Mouse (Mus musculus) cerebellum, adult 18-20 months (tissue): Measurements from ENCODE around the gene Fam104a.
"Not testable (repeated sequence)": the region's sequence is repeated elsewhere in the genome, so short reads cannot be mapped to it uniquely, and the experiment has no call there.

Experiments
- DNase-seq, 2 experiments: peaks; one replicate each; pipeline ENCODE4 v3.0.0; 2021

The Fam104a gene

DNA sequence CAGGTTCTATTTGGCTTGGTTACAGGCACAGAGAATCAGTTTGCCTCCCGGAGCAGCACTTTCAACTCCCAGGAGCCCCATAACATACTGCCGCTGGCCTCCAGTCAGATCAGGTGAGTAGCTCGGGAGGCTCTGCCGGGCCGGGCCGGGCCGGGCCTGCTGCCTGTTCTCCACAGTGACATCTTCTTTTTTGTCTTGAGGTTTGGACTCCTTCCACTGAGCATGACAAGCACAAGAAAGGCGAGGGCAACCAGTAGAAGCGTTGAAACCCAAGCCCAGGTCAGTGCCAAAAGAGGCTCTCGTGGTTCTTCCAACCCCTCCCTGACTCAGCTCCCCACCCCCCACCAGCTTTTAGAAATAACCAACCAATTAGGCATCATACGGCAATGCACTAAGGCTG lies 23.0 kb downstream of the Fam104a start:
- peak; percentile 39 to 45 for DNase-seq

DNA sequence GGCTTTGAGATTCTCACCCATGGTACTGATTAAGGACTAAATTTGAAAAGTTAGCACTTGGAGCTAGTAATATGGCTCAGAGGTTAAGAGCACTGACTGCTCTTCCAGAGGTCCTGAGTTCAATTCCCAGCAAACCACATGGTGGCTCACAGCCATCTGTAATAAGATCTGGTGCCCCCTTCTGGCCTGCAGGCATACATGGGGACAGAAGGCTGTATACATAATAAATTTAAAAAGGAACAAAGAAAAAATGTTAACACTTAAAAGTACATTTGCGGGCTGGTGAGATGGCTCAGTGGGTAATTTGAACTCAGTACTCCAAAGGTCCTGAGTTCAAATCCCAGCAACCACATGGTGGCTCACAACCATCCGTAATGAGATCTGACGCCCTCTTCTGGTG lies 23.7 kb downstream of the Fam104a start:
- DNase-seq: not testable (repeated sequence)

DNA sequence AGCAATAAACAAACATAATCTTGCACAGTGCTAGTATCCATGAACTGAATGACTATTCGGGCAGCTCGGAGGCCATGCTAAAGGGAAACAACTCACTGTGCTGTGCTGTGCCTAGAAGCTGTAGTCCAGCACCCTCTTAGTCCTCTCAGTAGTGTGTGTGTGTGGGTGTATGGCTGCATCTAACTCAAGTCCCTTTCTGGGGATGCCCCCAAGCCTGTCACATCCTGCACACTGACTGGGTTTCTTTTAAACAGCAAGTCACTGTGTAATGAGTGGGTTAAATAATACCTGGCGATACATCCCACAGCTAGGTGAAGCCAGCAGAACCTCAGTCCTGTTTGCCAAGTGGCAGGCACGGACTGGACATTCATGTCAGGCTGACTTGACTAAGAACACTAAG lies 25.2 kb downstream of the Fam104a start:
- DNase-seq: no peak

DNA sequence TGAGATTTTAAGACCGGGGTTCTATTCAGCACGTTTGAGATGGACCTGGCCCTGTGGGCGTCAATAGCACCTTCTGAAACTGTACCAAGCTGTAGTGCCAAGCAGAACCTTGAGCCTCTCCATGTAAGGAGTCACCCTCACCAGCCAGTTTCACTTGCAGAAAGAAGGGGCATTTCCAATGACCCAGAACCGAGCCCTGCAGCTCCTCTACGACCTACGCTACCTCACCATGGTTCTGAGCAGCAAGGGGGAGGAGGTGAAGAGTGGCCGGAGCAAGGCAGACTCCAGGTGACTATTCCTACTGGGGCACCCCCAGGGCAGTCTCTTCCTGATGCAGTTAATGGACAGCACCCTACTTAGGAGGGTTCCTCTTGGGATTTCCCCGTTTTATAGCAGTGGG lies 25.6 kb downstream of the Fam104a start:
- DNase-seq: no peak

DNA sequence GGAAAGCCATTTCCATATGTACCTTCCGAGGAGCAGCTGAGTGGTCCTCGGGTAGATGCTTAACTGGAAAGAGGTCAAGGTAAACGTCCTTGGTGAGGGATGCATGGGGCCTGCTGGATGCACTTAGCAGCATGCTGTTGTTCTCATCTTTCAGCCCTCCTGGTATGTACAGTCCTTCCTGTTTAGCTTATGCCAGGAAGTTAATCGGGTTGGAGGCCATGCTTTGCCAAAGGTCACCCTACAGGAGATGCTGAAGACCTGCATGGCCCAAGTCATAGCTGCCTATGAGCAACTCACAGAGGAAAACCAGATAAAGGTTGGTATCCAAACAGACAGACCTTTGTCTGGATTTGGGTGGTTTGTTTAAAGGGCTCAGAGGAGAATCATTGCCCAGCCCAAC lies 26.7 kb downstream of the Fam104a start:
- DNase-seq: peak in 1 of 2 experiments; percentile 45

DNA sequence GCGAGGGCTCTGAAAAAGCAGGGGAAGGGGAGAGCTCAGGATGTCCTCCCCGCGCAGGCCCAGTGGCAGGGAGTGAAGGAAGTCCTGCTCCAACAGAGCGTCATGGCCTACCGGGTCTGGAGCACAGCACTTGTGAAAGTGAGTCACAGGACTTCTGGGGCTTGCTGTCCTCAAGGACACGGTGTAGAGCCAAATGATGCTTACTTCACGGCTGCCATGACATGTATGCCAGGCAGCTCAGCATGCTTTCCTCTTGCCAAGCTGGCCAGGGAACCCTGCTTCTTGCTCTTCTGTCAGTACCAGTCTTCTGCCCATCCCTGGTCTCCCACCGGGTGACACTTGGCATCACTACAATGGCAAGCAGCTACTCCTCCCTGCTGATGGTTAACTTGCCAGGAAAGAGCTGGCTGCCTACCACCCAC lies 27.4 kb downstream of the Fam104a start:
- DNase-seq: peak; percentile 91 to 97

DNA sequence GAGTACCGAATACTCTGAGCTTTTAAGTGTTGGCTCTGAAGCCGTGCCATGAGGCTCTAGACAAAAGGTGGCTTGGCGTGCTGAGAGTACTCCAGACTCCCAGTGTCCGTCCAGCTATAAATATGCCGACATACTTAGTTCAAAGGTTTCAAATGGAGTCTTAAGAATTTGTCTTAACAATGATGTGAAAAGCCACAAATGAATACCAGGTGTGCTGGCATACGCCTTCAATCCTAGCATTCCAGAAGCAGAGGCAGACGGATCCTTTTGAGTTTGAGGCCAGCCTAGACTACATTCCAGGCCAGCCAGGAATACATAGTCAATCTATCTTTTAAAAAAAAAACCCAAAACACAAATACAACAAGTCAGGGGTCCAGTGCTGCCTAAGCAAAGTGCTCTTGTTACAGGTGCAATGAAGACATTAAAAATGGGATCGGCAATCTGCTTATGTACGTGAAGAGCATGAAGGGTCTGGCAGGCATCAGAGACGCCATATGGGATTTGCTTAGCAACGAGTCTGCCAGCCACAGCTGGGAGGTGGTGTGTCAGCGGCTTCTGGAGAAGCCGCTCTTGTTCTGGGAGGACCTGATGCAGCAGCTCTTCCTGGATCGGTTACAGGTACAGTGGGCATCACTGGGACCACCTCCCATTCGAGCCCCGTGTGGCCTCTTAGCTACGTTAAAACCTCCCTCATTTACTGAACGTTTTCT lies 29.2 kb downstream of the Fam104a start:
- peak in 1 of 2 experiments; percentile 20 for DNase-seq

DNA sequence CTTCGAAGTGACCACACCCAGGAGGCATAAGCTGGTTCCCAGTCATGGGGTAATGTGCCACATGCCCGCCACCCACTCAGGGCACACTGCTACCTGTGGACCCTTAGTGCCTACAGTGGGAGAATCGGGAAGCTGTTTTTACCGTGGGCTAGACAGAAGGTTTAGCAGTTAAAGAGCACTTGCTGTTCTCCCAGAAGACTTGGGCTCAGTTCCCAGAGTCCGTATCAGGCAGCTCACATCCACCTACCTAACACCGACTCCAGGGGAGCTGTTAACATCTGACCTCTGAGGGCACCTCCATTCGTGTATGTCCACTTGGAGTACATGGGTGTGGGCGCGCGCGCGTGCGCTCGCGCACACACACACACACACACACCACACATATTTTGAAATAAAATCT lies 29.9 kb downstream of the Fam104a start:
- DNase-seq: peak in 1 of 2 experiments; percentile 26

DNA sequence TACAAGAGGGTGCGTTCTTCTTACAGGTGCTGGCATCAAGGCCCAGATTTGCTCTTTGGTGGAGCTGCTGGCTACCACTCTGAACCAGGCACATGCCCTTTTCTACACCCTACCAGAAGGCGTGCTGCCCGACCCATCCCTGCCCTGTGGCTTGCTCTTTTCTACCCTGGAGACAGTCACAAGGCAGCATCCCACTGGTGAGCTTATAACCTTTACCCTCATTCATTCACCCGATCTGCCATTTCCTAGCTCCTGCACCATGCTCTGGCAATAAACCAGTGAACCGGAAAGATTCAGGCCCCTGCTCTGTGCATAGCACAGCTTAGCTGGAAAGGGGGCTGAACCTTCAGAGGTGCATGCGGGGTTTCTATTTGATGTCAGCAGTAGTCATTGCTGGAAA lies 31.4 kb downstream of the Fam104a start:
- no peak for DNase-seq

DNA sequence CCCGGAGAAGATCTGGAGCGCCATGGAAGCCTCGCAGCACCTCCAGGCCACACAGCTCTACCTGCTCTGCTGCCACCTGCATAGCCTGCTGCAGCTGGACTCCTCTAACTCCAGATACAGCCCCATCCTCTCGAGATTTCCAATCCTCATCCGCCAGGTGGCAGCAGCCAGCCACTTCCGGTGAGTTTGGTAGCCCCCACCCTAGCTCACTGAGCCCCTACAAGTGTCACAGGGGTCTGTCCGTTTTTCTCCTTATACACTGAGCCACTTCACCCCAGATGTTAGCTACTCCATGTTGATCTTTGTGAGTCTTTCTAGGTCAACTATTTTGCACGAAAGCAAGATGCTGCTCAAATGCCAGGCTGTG lies 32.1 kb downstream of the Fam104a start:
- peak; percentile 61 to 63 for DNase-seq

DNA sequence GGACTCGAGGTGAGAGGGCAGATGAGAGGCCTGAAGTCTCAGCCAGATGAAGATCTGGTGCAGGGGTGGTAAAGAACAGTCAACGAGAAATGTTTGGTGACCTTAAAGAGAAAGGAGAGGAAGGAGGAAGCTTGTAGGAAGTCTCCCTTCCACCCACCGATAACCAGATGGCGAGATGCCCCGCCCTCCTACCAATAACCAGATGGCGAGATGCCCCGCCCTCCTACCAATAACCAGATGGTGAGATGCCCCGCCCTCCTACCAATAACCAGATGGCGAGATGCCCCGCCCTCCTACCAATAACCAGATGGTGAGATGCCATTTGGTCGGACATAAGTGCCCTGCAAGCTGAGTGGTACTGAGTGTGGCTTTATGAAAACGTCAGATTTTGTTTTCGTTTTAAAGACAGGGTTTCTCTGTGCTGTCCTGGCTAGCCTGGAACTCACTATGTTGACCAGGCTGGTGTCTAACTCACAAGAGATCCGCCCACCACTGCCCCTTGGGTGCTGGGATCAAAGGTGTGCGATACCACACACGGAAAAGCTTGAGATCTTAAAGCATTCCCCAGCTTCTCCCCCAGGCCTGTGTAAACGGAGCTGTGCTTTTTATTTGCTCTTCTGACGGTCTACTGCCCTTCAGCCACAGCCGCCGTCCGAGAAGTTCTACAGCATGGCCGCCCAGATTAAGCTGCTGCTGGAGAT lies 32.6 kb downstream of the Fam104a start:
- DNase-seq: peak; percentile 61 to 65

DNA sequence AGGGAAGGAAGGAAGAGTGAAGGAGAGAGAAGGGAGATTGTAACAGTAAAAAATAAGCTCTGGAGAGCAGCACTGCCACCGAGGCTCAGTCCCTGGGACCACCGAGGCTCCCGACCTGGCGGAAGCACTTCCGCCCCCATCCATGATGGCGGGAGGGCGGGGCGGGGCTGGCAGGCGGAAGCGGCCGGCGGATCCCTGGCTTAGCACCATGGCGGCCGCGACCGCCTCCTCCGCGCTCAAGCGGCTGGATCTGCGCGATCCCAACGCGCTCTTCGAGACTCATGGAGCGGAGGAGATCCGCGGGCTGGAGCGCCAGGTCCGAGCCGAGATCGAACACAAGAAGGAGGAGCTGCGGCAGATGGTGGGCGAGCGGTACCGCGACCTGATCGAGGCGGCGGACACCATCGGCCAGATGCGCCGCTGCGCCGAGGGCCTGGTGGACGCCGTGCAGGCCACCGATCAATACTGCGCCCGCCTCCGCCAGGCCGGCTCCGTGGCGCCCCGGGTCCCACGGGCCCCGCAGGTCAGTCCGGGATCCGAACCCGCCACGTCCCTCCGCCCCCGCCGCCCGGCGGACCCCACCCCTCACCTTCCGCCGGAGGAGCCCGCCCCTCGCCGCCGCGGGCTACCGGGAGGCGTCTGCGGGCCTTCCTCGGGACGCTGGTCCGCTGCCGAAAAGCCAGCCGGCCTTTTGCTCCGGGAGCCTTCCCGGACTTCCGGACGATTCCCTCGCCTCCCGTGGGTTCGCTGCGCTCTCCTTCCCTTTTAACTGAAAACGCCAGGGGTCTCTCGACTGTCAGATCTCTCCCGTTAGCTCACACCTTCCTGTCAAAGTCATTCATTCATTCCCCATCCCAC lies 34.4 kb downstream of the Fam104a start, which contains the start of gene Slc39a11:
Gene Slc39a11, minus strand, starts transcription at position 727 of the 858 bp plus-strand sequence.
- DNase-seq: peak; percentile 62 to 79

DNA sequence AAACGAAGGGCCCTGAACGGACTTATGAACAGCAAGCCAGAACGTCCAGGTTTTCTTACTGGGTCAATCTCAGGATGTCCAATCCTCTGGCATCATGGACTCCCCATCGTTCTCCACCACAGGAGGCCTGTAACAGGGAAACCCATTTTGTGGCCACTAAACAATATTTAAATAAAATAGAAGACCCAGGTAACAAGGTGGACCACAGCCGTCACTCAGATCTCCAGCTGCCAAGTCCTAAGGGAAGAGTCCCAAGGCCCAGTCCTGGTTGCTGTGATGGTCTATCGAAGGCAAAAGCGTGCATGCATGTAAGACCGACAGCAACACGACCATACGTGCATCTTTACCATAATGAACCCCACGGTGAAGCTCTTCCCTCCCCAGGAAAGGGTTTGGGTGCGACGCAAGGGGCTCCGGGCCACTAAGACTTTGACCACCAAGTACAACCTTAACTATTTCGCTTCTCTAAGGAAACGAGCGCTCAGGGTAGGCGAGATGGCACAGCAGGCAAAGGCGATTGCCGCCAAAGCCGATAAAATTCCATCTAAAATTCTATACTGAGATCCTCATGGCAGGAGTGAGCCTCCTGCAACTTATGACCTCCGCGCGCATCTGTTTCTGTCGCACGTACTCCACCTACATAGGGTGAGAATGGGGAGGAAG lies 35.1 kb downstream of the Fam104a start, which contains the start of gene Cog1:
Gene Cog1, plus strand, starts transcription at position 480 of the 663 bp plus-strand sequence.
- no peak for DNase-seq

DNA sequence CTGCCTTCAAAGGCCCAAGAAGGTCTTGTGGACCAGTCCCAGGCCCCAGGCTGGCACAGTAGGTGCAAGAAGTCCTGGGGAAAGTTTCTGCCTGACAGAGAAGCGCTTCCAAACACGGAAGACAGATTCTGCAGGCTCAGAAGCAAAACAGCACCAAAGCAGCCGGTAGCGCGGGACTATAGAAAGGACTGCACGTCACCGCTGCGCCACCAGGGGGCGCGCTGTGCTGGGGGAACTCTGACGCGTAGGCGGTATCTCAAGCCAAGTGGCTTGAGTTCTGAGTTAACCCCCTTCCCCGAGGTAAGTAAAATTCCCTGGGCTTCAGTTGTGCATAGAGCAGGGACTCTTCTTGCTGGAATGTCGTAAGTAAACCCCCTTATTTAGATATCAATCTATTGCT lies 35.8 kb downstream of the Fam104a start:
- peak; percentile 83 to 89 for DNase-seq

DNA sequence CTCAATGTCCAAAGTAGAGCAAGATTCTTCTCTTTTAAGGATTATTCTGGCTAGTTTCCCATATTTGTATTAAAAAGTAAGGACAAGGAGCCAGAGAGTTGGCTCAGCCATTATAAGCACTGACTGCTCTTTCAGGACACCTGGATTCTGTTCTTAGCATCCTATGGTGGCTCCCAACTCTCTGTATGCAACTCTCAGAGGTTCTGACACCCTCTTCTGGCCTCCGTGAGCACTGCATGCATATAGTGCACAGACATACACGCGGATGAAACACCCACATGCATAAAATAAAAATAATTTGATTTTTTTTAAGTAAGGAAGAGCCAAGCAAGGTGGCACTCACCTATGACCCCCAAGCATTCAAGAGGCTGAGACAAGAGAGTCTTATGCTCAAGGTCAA lies 38.8 kb downstream of the Fam104a start:
- no peak for DNase-seq

DNA sequence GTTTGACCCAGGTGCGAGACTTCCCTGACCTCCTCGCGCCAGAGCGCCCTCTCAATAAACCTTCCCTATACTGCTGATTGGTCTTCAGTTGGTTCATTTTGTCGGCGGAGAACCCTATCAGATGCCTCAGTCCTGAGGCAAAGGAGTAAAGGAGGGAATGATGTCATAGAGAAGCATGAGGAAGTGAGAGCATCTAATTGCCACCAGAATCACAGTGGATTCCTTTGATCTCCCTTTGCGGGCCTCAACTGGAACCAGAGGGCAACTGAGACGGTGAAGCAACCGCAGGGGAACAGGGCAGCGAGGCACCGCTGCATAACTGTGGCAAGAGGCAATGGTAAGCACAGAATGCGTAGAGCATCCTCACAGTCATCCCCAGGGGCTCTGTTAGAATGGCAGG lies 45.3 kb downstream of the Fam104a start:
- DNase-seq: no peak

DNA sequence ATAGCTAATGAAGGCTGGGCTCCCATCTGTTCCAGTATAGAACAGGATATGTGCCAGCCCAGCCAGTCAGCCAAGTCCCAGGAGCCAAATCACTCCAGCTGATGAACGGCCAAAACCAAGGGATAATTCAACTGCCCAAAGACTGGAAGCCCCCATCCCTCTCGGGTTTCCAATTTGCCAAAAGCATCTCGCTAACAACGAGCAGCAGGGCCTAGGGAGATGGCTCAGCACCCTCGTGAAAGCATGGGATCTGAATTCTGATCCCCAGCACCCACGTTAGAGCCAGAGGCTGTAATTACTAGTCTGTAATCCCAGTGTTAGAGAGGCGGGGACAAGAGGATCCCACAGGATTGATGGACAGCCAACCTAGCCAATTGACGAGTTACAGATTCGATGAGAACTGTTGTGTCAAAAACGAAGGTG lies 49.2 kb downstream of the Fam104a start:
- no peak for DNase-seq

DNA sequence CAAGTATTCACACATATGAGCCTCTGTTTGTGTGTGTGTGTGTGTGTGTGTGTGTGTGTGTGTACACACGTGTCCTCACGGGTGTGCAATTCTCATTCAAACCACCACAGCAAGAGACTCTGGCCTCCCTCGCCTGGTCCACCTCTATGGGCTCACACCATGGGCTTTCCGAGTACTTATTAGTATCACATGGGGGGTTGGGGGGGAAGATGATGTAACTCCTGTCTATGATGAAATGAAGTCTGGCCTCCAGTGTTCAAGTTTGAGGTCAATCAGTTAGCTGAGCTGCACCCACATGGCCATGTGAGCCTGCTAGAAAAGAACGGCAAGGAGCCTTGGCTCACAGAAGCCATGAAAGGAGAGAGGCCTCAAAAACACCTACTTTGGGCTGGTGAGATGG lies 50.6 kb downstream of the Fam104a start:
- DNase-seq: no peak

DNA sequence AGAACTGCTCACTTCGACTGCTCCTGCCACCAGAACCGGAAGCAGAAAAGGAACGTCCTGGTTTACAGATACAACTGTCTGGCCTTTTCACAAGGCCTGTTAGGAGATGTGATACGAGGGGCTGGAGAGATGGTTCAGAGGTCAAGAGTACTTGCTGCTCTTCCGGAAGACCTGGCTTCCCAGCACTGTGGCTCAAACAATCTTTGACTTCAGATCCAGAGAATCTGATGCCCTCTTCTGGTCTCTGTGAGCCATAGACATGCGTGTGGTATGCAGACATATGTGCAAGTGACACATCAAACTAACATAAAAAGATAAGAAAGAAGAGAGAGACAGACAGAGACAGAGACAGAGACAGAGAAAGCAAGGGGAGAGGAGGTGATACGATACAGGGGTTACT lies 51.7 kb downstream of the Fam104a start:
- DNase-seq: no peak

DNA sequence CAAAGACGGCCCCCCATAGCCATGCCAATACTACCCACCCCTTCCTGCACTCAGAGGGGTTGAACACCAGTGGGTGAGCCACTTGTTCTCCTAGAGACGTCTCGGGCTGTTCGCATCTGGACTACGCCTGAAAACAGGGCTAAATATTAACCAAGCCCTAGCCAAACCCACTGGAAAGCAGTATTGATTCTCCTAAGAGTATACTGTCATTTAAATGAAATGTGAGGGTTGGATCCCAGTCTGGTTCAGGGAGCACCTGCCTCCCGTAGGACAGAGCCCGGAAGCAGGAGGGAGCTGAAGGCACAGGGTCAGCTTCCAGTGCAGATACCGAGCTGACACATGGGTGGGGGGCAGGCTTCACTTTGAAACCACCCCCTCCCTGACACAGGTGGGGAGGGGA lies 52.1 kb downstream of the Fam104a start:
- no peak for DNase-seq

DNA sequence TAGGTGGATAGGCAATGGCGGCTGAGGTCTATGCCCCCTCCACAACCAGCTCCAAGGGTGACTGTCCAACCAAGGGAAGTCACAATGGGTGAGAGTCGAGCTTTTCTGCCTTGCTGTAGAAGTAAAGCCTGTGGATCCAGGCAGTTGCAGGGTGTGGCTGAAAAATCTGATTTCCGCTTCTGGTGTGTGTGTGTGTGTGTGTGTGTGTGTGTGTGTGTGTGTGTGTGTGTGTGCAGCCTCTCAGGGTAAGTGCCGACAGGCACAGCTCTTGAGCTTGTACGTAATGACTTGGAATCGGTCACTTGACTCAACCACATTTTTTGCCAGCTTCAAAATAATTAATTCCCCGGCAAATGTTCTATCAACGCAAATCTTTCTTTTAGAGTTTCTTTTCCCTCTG lies 52.7 kb downstream of the Fam104a start:
- no peak for DNase-seq

DNA sequence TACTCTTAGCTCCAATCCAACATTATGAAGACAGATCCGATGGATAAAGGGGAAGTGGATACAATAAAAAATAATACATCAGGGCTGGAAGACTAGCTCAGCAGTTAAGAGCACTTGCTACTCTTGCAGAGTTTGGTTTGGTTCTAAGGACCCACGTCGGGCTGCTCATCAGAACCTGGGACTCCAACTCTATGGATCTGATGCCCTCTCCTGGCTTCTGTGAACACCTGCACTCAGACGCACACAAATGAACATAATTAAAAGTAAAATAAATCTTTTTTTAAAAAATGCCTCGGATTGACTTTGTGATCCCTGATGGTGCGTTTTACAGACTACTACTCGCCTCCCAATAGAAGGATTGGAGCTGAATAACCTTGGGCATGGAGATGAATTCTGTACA lies 53.3 kb downstream of the Fam104a start:
- no peak for DNase-seq

DNA sequence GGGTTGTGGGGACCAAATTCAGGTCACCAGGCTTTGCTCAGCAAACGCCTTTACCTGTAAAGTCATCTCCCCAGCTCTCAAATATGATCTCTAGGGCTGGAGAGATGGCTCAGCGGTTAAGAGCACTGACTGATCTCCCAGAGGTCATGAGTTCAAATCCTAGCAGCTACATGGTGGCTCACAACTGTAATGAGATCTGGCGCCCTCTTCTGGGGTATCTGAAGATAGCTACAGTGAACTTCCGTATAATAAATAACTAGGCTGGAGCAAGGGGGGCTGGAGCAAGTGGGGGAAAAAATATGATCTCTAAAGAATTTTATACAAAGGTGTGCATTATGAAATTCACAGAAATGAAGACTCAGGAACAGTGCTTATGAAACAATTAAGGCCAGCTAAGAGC lies 56.2 kb downstream of the Fam104a start:
- DNase-seq: no peak
